Mouse (Mus musculus) olfactory bulb, adult 2 months (tissue): ENCODE measurements around the gene Frmd8.

Source experiments
- CTCF ChIP-seq: fragments of 200-500 bp; IDR thresholded peaks from 2 replicates; pipeline ENCODE4 v1.5.1; 2012; ENCODE audit warnings: low read depth, mild to moderate bottlenecking, low read length, moderate library complexity; ENCODE audit not compliant: insufficient read depth
- POLR2A ChIP-seq: fragments of 200-500 bp; IDR thresholded peaks from 2 replicates; pipeline ENCODE4 v1.6.1; 2012; ENCODE audit warnings: mild to moderate bottlenecking, low read depth, low read length, moderate library complexity; ENCODE audit not compliant: insufficient read depth

- TF ChIP-seq CTCF (no peak), POLR2A (no peak)
These were observed 38.0 kb downstream of the Frmd8 start for GRCm38 (mm10) chr19:5836941-5837572.
